Mouse (Mus musculus) G1E-ER4 (cell line): ENCODE measurements around the gene Gpank1. TPM values are rescaled to one million over a fixed set of nuclear protein-coding genes. Genes with fewer than 3 reads are reported as not detected.
A peak's percentile ranks its signal among the peaks of the same experiment; 100 is the strongest.

ENCODE experiments used
- GATA1 ChIP-seq: IDR thresholded peaks from one replicate; pipeline ENCODE4 v1.8.0; 2012; ENCODE audit warnings: low read length, inconsistent platforms
- polyA plus RNA-seq: library from polyadenylated mRNA; stranded (reverse); fragments of >175 nt; gene quantifications from 2 replicates; pipeline ENCODE4 v1.2.3, GENCODE M21; 2012

The Gpank1 gene
- polyA plus RNA-seq, 1 experiment, result 85.8 TPM

DNA sequence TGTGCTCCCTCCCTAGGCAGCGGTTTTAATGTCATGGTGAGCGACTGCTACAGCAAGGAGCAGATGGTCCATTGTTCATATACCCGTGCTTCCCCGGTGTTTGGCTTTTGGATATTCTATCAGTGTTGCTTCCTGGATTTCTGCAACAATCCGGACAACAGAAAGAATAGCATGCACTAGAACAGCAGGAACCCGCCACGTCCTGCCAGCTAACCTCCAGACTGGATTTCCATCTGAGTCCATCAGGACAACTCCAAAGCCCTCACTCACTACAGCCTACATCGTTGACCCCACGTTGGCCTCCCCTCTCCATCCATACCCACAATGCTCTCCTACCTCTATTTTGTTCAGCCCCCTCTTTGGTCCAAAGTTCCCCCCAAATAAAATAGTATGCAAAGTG is 9.5 kb upstream of the Gpank1 start:
- no peak for TF ChIP-seq GATA1

GRCm38 (mm10) chr17:35115046-35116019 is 5.9 kb upstream of the Gpank1 start, which contains the start of gene Ly6g5b:
Gene Ly6g5b, minus strand, starts transcription at chr17:35115428.
- no peak for TF ChIP-seq GATA1

DNA sequence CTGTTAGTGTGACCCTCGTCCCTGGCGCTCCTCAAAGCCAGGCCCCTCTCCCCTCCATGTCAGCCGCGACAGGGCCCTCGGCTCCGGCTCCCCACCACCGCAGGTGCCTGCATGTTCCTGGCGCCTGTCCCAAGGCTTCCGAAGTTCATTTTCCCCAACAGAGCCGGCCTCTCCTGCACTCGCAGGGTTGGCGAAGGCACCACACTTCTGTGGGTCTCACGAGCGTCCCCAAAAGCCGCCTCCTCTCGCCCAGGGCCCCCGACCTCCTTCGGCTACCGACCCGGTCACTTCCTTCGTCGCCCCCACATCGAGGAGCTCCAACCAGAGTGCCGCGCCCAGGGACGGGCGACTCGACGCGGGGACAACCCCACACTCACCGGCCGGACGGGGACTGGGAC is 511 bp upstream of the Gpank1 start:
- no peak for TF ChIP-seq GATA1

DNA sequence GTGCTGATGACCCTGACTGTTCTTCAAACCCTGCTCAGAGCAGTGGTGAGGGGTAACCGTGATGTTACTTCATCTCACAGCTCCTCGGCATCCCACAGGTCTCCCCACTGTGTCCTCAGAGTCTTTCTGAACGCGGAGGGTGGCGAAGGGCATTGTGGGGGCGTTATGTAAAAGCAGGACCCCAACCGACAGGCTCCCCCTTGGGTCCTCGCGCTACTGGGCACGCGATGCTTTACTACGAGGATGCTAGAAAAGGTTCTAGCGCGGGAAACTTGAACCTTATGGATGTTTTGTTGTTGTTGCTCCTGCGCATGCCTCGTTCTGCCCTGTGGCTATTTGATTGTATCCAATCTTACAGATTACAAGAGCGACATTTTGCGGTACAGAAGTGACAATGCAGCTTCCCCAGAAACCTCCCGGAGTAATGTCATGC is 632 bp downstream of the Gpank1 start, which contains the start of gene Csnk2b:
Gene Csnk2b, minus strand, starts transcription at position 183 of the 433 bp plus-strand sequence.
- TF ChIP-seq GATA1, result peak; percentile 19

DNA sequence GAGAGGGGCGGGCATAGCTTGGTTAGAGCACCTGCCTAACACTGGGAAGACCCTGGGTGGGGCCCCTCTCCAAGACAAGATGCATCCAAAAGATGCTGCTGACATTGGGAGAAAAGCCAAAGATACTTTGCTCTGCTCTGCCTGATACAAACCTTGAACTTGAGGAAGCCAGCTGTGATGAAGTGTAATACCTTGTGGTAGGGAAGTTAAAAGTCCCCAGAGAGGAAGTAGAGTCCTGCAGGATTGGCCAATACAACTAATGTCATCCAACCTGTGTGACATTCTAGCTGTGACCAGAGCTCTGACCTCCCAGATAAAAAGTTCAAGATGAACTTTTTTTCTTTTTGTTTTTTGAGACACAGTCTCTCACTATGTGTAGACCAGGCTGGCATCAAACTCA is 3.8 kb downstream of the Gpank1 start:
- no peak for TF ChIP-seq GATA1

- no peak for TF ChIP-seq GATA1
Observed at GRCm38 (mm10) chr17:35125578-35125977, 4.3 kb downstream of the Gpank1 start.

DNA sequence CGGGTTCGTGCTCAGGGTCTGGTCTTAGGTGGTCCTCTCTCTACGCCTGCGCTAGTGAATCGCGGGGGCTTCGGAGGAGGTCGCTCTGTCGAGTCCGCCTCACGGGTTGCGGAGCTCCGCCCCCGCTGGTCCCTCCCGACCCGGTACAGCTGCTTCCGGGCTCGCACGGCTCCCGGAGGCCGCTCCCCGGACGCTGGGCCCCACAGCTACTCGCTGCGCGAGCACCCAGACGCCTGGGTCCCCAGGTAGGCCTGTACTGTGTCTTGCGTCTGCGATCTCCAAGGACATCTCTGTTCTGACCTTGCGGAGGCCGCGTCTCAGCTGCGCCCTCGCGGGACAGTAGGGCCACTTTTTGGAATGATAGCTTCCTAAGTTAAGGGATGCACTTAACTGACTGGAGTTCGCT is 5.0 kb downstream of the Gpank1 start, which contains the start of gene D17H6S53E:
Gene D17H6S53E, plus strand, starts transcription at position 168 of the 406 bp plus-strand sequence.
- no peak for TF ChIP-seq GATA1

GRCm38 (mm10) chr17:35127017-35127416 is 5.8 kb downstream of the Gpank1 start:
- TF ChIP-seq GATA1, result no peak

DNA sequence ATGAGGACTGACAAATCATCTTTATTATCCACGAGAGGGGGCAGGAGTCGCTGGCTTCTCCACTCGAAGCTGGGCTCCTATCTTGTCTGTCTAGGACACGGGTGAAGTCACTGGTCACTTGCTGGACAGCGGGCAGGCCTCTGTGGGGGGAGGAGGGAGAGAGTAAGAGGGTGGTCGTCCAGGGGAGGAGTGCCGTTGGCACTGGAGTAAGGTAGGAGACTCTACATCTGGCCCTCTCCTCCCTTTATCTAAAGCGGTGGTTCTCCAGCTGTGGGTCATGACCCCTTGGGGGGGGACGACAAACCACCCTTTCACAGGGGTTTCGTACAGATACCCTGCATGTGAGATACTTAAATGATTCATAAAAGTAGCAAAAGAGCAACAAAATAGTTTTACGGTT is 7.7 kb downstream of the Gpank1 start:
- TF ChIP-seq GATA1, result no peak

DNA sequence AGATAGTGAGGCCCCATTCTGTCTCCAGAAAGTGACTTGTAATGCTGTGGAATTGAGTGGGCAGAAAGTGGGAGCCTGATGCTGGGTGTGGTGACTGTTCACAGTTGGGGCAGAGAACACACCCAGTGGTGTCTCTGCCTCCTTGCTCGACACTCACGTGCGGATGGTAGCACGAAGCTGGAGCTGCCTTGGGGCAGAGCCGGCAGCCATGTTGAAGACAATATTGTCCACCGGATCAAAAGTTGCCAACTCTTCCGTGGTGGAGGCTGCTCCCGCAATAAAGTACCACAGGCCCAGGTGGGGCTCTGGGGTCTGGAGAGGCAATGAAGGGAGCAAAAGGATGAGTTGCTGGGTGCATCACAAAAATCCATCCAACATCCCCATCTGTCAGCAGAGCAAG is 9.8 kb downstream of the Gpank1 start:
- TF ChIP-seq GATA1, result no peak

- TF ChIP-seq GATA1, result no peak
Observed at GRCm38 (mm10) chr17:35131500-35132173, 10.4 kb downstream of the Gpank1 start, which contains the start of gene Apom. Gene Apom, minus strand, starts transcription at chr17:35132050.

DNA sequence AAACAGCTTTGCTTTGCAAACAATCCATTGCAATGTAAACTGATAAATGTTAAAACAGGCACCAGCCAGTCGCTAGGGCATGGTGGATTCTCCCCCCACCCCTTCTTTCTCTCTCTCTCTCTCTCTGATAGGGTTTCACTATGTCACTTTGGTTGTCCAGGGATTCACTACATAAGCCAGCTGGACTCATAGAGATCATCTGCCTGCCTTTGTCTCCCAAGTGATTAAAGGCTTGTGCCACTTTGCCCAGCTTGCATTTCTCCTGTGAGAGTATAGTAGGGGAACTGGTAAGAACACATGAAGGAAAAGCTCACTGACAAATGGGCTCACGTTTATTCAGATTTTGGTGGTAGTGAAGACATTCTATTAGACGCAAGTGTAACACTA is 10.9 kb downstream of the Gpank1 start:
- no peak for TF ChIP-seq GATA1

DNA sequence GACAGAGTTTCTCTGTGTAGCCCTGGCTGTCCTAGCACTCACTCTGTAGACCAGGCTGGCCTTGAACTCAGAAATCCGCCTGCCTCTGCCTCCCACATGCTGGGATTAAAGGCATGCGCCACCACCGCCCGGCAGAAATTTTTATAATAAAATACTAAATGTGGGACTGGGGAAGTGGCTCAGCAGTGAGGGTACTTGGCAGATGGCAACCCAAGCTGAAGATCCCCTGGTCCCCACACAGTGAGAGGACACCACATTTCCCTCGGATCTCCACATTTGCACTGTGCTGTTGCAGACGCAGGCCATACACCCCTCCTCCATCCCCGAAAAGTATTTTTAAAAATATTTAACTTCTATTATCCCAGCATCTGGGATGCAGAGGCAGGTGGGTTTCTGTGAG is 12.3 kb downstream of the Gpank1 start:
- no peak for TF ChIP-seq GATA1

DNA sequence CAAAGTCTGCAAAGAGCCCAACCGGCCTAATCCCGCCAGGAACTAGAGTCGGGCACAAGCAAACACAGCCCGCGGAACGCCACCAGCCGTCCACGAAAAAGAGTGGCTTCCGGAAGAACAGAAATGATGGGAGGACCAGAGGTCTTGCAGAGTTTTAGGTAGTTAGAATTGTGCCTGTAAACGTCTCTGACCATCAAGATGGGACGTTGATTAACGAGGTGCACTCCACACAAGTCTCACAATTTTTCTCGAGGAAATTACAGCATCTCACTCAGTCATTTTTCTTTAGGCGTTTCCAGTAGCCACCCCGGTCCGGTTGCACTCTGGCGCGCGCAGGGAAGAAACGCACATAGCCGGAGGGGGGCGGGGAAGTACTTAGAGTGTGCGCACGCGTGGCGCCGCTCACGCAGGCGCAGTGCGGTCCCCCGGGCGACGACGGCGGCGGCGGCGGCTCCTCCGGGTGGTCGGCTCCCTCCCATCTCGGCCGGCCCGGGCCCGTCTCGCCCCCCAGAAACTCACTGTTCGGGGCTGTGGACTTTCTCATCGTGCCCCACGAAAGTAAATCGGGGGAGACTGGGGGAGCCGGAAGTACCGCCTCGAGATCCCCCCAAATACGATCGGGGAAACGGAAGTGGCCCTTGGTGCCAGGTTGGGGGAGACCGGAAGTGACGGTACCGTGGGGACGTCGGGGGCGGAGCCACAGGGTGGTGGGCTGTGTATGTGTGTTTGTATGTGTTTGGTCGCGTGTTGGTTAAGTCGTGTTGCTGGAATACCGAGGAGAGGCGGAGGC is 13.7 kb downstream of the Gpank1 start, which contains the start of gene Bag6:
Gene Bag6, plus strand, starts transcription at position 378 of the 790 bp plus-strand sequence.
- no peak for TF ChIP-seq GATA1

DNA sequence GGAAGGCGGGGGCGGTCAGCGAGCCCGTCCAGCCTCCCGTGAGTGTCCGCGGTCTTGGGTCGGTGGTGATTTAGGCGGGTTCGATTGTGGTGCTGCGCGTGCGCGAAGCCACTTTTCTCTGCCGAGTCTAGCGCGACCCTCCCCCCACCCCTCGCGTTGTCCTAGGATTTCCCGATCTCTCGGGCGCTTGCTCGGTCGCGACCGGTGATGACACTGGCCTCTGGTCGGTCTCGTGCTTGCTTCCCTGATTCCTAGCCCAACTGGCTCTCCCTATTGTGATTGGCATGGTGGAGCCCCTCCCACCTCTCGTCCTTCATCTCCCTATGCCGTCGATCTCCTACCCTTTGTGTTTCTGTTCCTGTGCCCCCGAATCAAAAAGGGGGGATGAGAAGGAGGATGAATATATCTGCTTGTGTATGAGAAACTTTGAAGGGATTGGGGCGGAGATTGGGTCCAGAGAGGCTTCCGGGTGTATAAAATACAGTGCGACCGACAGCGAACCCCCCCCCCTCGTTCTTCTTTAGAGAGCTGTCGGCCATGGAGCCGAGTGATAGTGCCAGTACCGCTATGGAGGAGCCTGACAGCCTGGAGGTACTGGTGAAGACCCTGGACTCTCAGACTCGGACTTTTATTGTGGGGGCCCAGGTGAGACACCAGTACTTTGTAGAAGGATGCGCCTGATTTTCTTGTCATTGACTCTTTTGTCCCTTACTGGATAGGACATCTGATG is 14.5 kb downstream of the Gpank1 start:
- no peak for TF ChIP-seq GATA1
